In the genomic region with DNA sequence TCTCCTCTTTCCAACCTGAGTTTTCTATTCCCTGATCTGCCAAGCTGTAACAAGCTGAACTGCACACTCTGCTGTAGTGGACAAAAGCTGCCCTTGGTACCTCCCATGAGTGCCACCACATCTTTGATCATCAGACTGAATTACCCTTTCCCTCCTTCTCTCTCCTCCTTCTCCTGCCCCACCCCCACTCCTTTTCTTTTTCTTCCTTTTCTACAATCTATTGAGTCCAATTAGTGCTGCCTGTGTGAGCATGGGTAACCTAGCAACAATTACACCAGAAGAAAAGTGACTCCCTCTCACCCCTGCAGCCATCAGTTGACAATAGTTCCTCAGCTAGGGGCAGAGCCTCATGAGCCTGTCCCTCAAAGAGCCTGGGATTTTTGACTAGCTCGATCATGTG, we compare ENCODE assay signal across 21 mouse cellular contexts. TPM values are rescaled to one million over a fixed set of nuclear protein-coding genes. Genes with fewer than 3 reads are reported as not detected.
A peak's percentile ranks its signal among the peaks of the same experiment; 100 is the strongest.
DNase-seq lines count a peak whose midpoint lies in the region; ATAC-seq lines count a peak whose summit lies in the region.
"Had no signal": no experiment of that assay in that cellular context is flagged by ENCODE, and none has a peak within 500 bp of the region (broad histone marks: within the 10 kb centered on the region; RNA-seq: fewer than 3 reads in every experiment).

No protein-coding gene starts in this region.

- peaks cover 17% of the 10 kb centered on the region for H3K4me1 ChIP-seq in neural tube, embryonic 15.5 days
- H3K4me1 ChIP-seq in embryonic facial prominence, embryonic 10.5 days = peaks cover 24% of the 10 kb centered on the region
- peaks cover 14% of the 10 kb centered on the region for H3K4me1 ChIP-seq in hindbrain, embryonic 14.5 days (replicated peaks; ENCODE audit: control insufficient read depth, insufficient read depth, low read length)
- peaks cover 14% of the 10 kb centered on the region for H3K4me1 ChIP-seq in limb, embryonic 10.5 days

- DNase-seq in neural tube, embryonic 10.5 days (ENCODE audit: extremely low spot score, low spot score) = peak; percentile 42
- peak; percentile 29 for DNase-seq in embryonic facial prominence, embryonic 10.5 days (ENCODE audit: low spot score)
- DNase-seq in hindbrain, embryonic 14.5 days (ENCODE audit: low spot score) = peak; percentile 26
- peak; percentile 65 for DNase-seq in retina, postnatal 1 day
- DNase-seq in frontal cortex, postnatal 36 days (ENCODE audit: low spot score in 2 of 2) = no peak
- no peak for DNase-seq in limb, embryonic 10.5 days (ENCODE audit: low spot score)
- DNase-seq in lung, postnatal 4 days = no peak
- DNase-seq: cerebellum, adult 9-10 months; heart, adult 18-20 months; heart, postnatal 14 days; lung, adult 18-20 months; right cerebral cortex, adult 18-20 months; spleen, adult 18-20 months; thymus, postnatal 4 days had no signal

- H3K4me2 ChIP-seq in neural tube, embryonic 15.5 days = no peak overlapping the region
- H3K4me2 ChIP-seq in hindbrain, embryonic 14.5 days (replicated peaks) = no peak overlapping the region
- H3K4me2 ChIP-seq: embryonic facial prominence, embryonic 15.5 days; limb, embryonic 13.5 days had no signal

- ATAC-seq in neural tube, embryonic 15.5 days (ENCODE audit: low FRiP score) = no peak
- ATAC-seq in hindbrain, embryonic 14.5 days (ENCODE audit: low FRiP score) = peak; percentile 29; the same call in 1 of the 2 replicates
- ATAC-seq: intestine, embryonic 16.5 days had no signal

- H3K9ac ChIP-seq in neural tube, embryonic 15.5 days (replicated peaks) = no peak overlapping the region
- no peak overlapping the region for H3K9ac ChIP-seq in hindbrain, embryonic 14.5 days
- H3K9ac ChIP-seq: embryonic facial prominence, embryonic 15.5 days; limb, embryonic 13.5 days had no signal

- H3K27me3 ChIP-seq in neural tube, embryonic 15.5 days (replicated peaks) = no peaks in the 10 kb centered on the region
- H3K27me3 ChIP-seq in embryonic facial prominence, embryonic 10.5 days (replicated peaks; ENCODE audit: low read depth, poor library complexity, severe bottlenecking) = no peaks in the 10 kb centered on the region
- H3K27me3 ChIP-seq in hindbrain, embryonic 14.5 days (ENCODE audit: control insufficient read depth, insufficient read depth, low read length) = no peaks in the 10 kb centered on the region
- no peaks in the 10 kb centered on the region for H3K27me3 ChIP-seq in limb, embryonic 10.5 days (ENCODE audit: low read depth, poor library complexity, severe bottlenecking)
- H3K27me3 ChIP-seq: embryonic facial prominence, embryonic 15.5 days; limb, embryonic 13.5 days had no signal

- no peak overlapping the region for H3K27ac ChIP-seq in neural tube, embryonic 15.5 days (replicated peaks)
- peak overlapping the region; percentile 49 for H3K27ac ChIP-seq in embryonic facial prominence, embryonic 10.5 days (replicated peaks)
- no peak overlapping the region for H3K27ac ChIP-seq in hindbrain, embryonic 14.5 days
- H3K27ac ChIP-seq in limb, embryonic 10.5 days = no peak overlapping the region
- H3K27ac ChIP-seq: embryonic facial prominence, embryonic 15.5 days; left cerebral cortex, adult 2 months; limb, embryonic 13.5 days; macrophage; stomach, postnatal 0 days had no signal

- no peak overlapping the region for H3K4me3 ChIP-seq in neural tube, embryonic 15.5 days (replicated peaks)
- H3K4me3 ChIP-seq in embryonic facial prominence, embryonic 10.5 days = no peak overlapping the region
- no peak overlapping the region for H3K4me3 ChIP-seq in hindbrain, embryonic 14.5 days (replicated peaks; ENCODE audit: low read length)
- no peak overlapping the region for H3K4me3 ChIP-seq in limb, embryonic 10.5 days
- H3K4me3 ChIP-seq: embryonic facial prominence, embryonic 15.5 days; left cerebral cortex, adult 2 months; limb, embryonic 13.5 days had no signal

- H3K36me3 ChIP-seq in neural tube, embryonic 15.5 days = no peaks in the 10 kb centered on the region
- no peaks in the 10 kb centered on the region for H3K36me3 ChIP-seq in embryonic facial prominence, embryonic 10.5 days (replicated peaks)
- no peaks in the 10 kb centered on the region for H3K36me3 ChIP-seq in hindbrain, embryonic 14.5 days (replicated peaks; ENCODE audit: control insufficient read depth, insufficient read depth)
- H3K36me3 ChIP-seq in limb, embryonic 10.5 days = no peaks in the 10 kb centered on the region
- H3K36me3 ChIP-seq: embryonic facial prominence, embryonic 15.5 days; limb, embryonic 13.5 days had no signal

- H3K9me3 ChIP-seq in neural tube, embryonic 15.5 days (replicated peaks) = no peaks in the 10 kb centered on the region
- no peaks in the 10 kb centered on the region for H3K9me3 ChIP-seq in embryonic facial prominence, embryonic 10.5 days
- H3K9me3 ChIP-seq in hindbrain, embryonic 14.5 days (ENCODE audit: control insufficient read depth, low read length) = no peaks in the 10 kb centered on the region
- H3K9me3 ChIP-seq in limb, embryonic 10.5 days (replicated peaks) = no peaks in the 10 kb centered on the region
- H3K9me3 ChIP-seq: embryonic facial prominence, embryonic 15.5 days; limb, embryonic 13.5 days had no signal

- 11% methylated on average over 1 of the region's 1 CpGs for WGBS in neural tube, embryonic 15.5 days
- 35% methylated on average over 1 of the region's 1 CpGs for WGBS in embryonic facial prominence, embryonic 10.5 days
- WGBS in hindbrain, embryonic 14.5 days = 5% methylated on average over 1 of the region's 1 CpGs
- WGBS in limb, embryonic 10.5 days = 86% methylated on average over 1 of the region's 1 CpGs

RNA-seq across cellular contexts. Expression of a gene that starts 4.2 kb away (rescaled TPM):
- 97.0 and 121 TPM in 2 replicates for polyA plus RNA-seq in neural tube, embryonic 15.5 days (2015; fragmentation: Nextera tagmentation; extraction: Ambion mirVana)
- polyA plus RNA-seq in embryonic facial prominence, embryonic 10.5 days (2016; fragmentation: Nextera tagmentation; extraction: Ambion mirVana) = 50.6 and 53.4 TPM in 2 replicates
- polyA plus RNA-seq in hindbrain, embryonic 14.5 days (2014; fragmentation: Nextera tagmentation; extraction: Ambion mirVana) = 83.7 and 84.4 TPM in 2 replicates
- 45.4 and 55.3 TPM in 2 replicates for polyA plus RNA-seq in limb, embryonic 10.5 days (2016; fragmentation: Nextera tagmentation; extraction: Ambion mirVana)

RNA-seq across cellular contexts. Expression of a gene that starts 54.0 kb away (rescaled TPM):
- polyA plus RNA-seq in neural tube, embryonic 15.5 days (2015; fragmentation: Nextera tagmentation; extraction: Ambion mirVana) = 73.5 and 78.6 TPM in 2 replicates
- 72.6 and 73.9 TPM in 2 replicates for polyA plus RNA-seq in embryonic facial prominence, embryonic 10.5 days (2016; fragmentation: Nextera tagmentation; extraction: Ambion mirVana)
- polyA plus RNA-seq in hindbrain, embryonic 14.5 days (2014; fragmentation: Nextera tagmentation; extraction: Ambion mirVana) = 71.9 and 76.7 TPM in 2 replicates
- 45.3 and 46.5 TPM in 2 replicates for polyA plus RNA-seq in limb, embryonic 10.5 days (2016; fragmentation: Nextera tagmentation; extraction: Ambion mirVana)

Comparison
In these comparisons a context has a peak if more than half of its experiments do, and no peak if none do; other contexts are left out.
1. DNase-seq: peak in neural tube, embryonic 10.5 days (single experiment), embryonic facial prominence, embryonic 10.5 days (single experiment), hindbrain, embryonic 14.5 days (single experiment) and retina, postnatal 1 day (single experiment); none in frontal cortex, postnatal 36 days (0 of 2), limb, embryonic 10.5 days (single experiment) and lung, postnatal 4 days (0 of 2).